Mouse (Mus musculus) spleen, adult 2 months (tissue): ENCODE results near the gene Diras1. TPM values are rescaled to one million over a fixed set of nuclear protein-coding genes. Genes with fewer than 3 reads are reported as not detected.
"Not testable (repeated sequence)": the region's sequence is repeated elsewhere in the genome, so short reads cannot be mapped to it uniquely, and the experiment has no call there.

Source experiments
- DNase-seq, 2 experiments: peaks; one replicate each; pipeline versions ENCODE4 v3.0.0 to v3.0.0-alpha.2; 2012 to 2021; ENCODE audit warnings: low spot score in 2 of 2, low read depth in 1 of 2
- H3K27ac ChIP-seq: fragments of 200-500 bp; 2 replicates; pipeline ENCODE4 v1.5.1; 2012; ENCODE audit warnings: low read length, inconsistent platforms; ENCODE audit not compliant: insufficient read depth
- H3K27me3 ChIP-seq: fragments of 200-500 bp; 2 replicates; pipeline ENCODE4 v1.6.1; 2012; ENCODE audit warnings: mild to moderate bottlenecking, moderate library complexity, low read length, inconsistent platforms; ENCODE audit not compliant: control insufficient read depth, insufficient read depth
- H3K36me3 ChIP-seq: fragments of 200-500 bp; 2 replicates; pipeline ENCODE4 v1.6.1; 2012; ENCODE audit warnings: mild to moderate bottlenecking, low read length, inconsistent platforms; ENCODE audit not compliant: control insufficient read depth, insufficient read depth
- H3K4me1 ChIP-seq: fragments of 200-500 bp; 2 replicates; pipeline ENCODE4 v1.6.1; 2011; ENCODE audit warnings: inconsistent platforms; ENCODE audit not compliant: control insufficient read depth, insufficient read depth, insufficient read length
- H3K4me3 ChIP-seq: fragments of 200-500 bp; 2 replicates; pipeline ENCODE4 v1.5.1; 2011; ENCODE audit warnings: mild to moderate bottlenecking, inconsistent platforms; ENCODE audit not compliant: insufficient read depth, insufficient read length; ENCODE audit errors: extremely low read depth
- CTCF ChIP-seq: fragments of 200-500 bp; IDR thresholded peaks from 2 replicates; pipeline ENCODE4 v1.5.1; 2011; ENCODE audit warnings: mild to moderate bottlenecking, inconsistent platforms; ENCODE audit not compliant: insufficient read depth, insufficient read length, insufficient replicate concordance; ENCODE audit errors: extremely low read depth
- POLR2A ChIP-seq: fragments of 200-500 bp; IDR thresholded peaks from 2 replicates; pipeline ENCODE4 v1.6.1; 2011; ENCODE audit warnings: low read depth, low read length, inconsistent platforms
- WGBS: fragments of 180-500 bp; shearing (Covaris S2); methylation state at CpG from one replicate; pipeline ENCODE4 v1.1.7; 2018; 5-methylcytosine and 5-hydroxymethylcytosine counted together
- polyA plus RNA-seq: library from polyadenylated mRNA; depleted of rRNA; stranded (reverse); fragments of >200 nt; gene quantifications from 2 replicates; pipeline ENCODE4 v1.2.3, GENCODE M21; 2012

Diras1 gene
- polyA plus RNA-seq, 1 experiment = 0.04 TPM

DNA sequence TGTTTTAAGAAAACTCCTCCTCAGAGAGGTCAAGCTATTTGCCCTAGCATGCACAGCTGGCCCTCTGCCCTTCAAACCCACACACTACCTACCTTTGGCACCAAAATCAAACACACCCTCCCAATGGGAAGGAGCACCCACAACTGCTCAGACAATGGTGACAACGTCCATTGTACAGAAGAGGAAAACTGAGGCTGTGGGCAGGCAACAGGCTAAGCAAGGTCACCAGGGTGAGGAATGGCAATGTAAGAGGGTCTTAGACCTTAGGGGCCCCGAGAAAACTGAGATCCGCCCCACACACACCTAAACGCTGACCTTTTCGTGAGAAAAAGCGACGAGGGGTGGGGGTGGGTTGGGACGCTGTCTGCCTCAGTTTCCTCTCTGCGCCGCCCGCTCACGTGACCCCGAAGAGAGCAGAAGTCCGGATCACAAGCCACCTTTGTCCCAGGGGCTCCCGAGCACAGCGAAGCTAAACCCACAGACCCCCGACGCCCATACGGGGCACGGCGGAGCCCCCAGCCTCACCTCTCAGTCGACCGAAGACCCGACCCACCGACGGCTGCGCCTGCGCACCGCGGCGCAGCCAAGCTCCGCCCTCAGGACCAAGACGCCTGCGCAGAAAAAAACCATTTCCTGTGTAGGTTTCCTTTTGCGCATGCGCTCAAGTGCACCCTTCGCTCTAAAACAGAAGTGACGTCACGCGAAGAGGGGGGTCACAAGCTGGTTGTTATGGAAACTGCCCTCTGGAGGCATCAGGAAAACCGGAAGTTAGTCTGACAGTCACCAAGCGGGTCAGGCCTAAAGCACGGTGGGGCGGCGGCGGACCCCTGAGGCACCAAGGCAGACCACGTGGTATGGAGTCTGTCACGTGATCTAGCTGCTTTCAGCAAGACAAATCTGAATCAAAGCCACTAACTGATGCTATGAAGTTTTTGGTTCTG is 34.4 kb upstream of the Diras1 start, which contains the start of gene Sgta:
Gene Sgta (minus strand): TSS at position 579 of the 941 bp plus-strand sequence.
- Histone ChIP-seq H3K27me3 (no peaks in the 10 kb centered on the region), H3K4me3 (peak within 1 kb of the TSS; percentile 92), H3K27ac (peak within 1 kb of the TSS; percentile 66), H3K4me1 (peaks cover 6% of the 10 kb centered on the region; the same call in 1 of the 2 replicates), H3K36me3 (no peaks in the 10 kb centered on the region)
- DNase-seq = peak; percentile 97 to 98
- TF ChIP-seq POLR2A (peak; percentile 18; the same call in 1 of the 2 replicates), CTCF (no peak)
- WGBS = under 1% methylated on average over 48 of the region's 48 CpGs

DNA sequence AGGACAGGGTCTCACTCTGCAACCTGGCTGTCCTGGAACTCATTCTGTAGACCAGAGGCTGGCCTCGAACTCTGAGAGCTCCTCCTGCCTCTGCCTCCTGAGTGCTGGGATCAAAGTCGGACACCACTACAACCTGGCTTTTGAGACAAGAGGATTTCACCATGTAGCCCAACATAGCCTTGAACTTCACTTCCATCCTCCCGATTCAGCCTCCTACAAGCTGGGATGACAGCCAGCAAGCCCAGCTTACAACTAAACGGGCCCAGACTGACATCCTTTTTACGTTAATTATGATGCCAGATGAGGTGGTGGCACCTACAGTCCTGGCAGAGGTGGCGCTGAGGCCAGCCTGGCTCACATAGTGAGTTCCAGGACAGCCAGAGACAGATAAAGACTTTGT is 33.4 kb upstream of the Diras1 start:
- WGBS = 73% methylated on average over 6 of the region's 6 CpGs
- TF ChIP-seq CTCF = no peak
- TF ChIP-seq POLR2A = no peak
- Histone ChIP-seq H3K4me3 (no peak overlapping the region), H3K4me1 (peaks cover 6% of the 10 kb centered on the region; the same call in 1 of the 2 replicates), H3K36me3 (no peaks in the 10 kb centered on the region), H3K27me3 (no peaks in the 10 kb centered on the region), H3K27ac (no peak overlapping the region)
- no peak for DNase-seq

- Histone ChIP-seq H3K4me3 (no peak overlapping the region), H3K4me1 (peaks cover 6% of the 10 kb centered on the region; the same call in 1 of the 2 replicates), H3K27me3 (no peaks in the 10 kb centered on the region), H3K36me3 (no peaks in the 10 kb centered on the region), H3K27ac (no peak overlapping the region)
- no peak for DNase-seq
- WGBS = 94% methylated on average over 23 of the region's 23 CpGs
- TF ChIP-seq CTCF (no peak), POLR2A (no peak)
Observed at GRCm38 (mm10) chr10:81057406-81058130, 32.1 kb upstream of the Diras1 start.

GRCm38 (mm10) chr10:81055802-81056340 is 30.4 kb upstream of the Diras1 start:
- H3K27ac ChIP-seq, H3K4me3 ChIP-seq, H3K4me1 ChIP-seq, H3K27me3 ChIP-seq, H3K36me3 ChIP-seq, DNase-seq: not testable (repeated sequence)
- WGBS = 82% methylated on average over 11 of the region's 11 CpGs

DNA sequence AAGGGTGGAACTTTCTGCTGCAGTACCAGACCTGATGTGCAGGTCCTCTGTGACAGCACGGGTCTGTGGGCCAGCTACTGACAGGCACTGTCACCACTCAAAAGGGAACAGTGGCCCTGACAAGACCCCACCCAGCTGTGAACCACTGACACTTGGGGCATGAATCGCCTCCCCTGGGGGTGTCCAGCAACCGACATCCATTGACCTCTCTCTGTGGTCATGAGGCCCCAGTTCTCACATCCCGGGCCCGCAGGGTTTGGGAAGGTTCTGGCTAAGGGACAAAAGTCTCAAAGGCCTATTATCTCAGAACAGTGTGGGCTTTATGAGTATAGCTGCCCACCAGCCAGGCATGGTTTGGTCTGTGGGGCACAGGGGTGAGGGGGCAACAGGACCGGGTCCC is 29.7 kb upstream of the Diras1 start:
- no peak for DNase-seq
- Histone ChIP-seq H3K27me3 (no peaks in the 10 kb centered on the region), H3K27ac (no peak overlapping the region), H3K4me3 (no peak overlapping the region), H3K4me1 (peaks cover 6% of the 10 kb centered on the region; the same call in 1 of the 2 replicates), H3K36me3 (peaks cover 10% of the 10 kb centered on the region)
- TF ChIP-seq POLR2A = no peak
- TF ChIP-seq CTCF = no peak
- WGBS = 86% methylated on average over 6 of the region's 6 CpGs

- H3K27ac ChIP-seq = no peak overlapping the region
- TF ChIP-seq POLR2A (no peak), CTCF (no peak)
- no peak overlapping the region for H3K4me3 ChIP-seq
- DNase-seq = no peak
- H3K27me3 ChIP-seq = no peaks in the 10 kb centered on the region
- no peaks in the 10 kb centered on the region; the same call in 1 of the 2 replicates for H3K4me1 ChIP-seq
- WGBS = 92% methylated on average over 5 of the region's 5 CpGs
- H3K36me3 ChIP-seq = peaks cover 25% of the 10 kb centered on the region
Observed at GRCm38 (mm10) chr10:81052577-81052976, 27.1 kb upstream of the Diras1 start.

DNA sequence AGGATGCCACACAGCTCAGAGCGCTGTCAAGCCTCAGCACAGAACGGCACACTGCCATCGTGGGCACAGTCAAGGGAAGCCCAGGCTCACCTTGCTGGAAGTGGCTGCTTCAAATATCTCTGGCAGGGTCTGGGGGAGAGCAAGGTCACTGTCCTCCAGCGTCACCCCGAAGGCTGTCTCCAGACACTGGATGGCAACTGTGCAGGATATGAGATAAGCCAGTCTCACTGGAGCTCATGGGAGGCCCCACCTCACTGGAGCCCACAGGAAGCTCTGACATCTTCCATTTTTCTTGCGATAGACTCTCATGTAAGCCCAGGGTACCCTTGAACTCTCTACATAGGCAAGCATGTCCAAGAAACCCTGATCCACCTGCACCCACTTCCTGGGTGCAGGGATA is 25.7 kb upstream of the Diras1 start:
- 80% methylated on average over 6 of the region's 6 CpGs for WGBS
- no peak for DNase-seq
- Histone ChIP-seq H3K4me1 (no peaks in the 10 kb centered on the region), H3K27ac (no peak overlapping the region), H3K4me3 (no peak overlapping the region), H3K36me3 (peaks cover 33% of the 10 kb centered on the region), H3K27me3 (no peaks in the 10 kb centered on the region)
- TF ChIP-seq POLR2A (no peak), CTCF (no peak)
